Mouse (Mus musculus): ENCODE measurements at regions not wholly inside any gene's neighbourhood (a gene's known extent, or its start where the extent isn't known, plus 50 kb on each side); places are given as distances from the start of the nearest gene placed in this dataset.

GRCm38 (mm10) chr15:56344973-56345372, 1132.5 kb downstream of the Slc22a22 start:
- no peak for TF ChIP-seq CTCF (IDR thresholded peaks at IDR 0.05; ENCODE audit: low read depth)
- TF ChIP-seq EP300 (IDR thresholded peaks at IDR 0.05; ENCODE audit: low read depth): no peak
